In the genomic region with DNA sequence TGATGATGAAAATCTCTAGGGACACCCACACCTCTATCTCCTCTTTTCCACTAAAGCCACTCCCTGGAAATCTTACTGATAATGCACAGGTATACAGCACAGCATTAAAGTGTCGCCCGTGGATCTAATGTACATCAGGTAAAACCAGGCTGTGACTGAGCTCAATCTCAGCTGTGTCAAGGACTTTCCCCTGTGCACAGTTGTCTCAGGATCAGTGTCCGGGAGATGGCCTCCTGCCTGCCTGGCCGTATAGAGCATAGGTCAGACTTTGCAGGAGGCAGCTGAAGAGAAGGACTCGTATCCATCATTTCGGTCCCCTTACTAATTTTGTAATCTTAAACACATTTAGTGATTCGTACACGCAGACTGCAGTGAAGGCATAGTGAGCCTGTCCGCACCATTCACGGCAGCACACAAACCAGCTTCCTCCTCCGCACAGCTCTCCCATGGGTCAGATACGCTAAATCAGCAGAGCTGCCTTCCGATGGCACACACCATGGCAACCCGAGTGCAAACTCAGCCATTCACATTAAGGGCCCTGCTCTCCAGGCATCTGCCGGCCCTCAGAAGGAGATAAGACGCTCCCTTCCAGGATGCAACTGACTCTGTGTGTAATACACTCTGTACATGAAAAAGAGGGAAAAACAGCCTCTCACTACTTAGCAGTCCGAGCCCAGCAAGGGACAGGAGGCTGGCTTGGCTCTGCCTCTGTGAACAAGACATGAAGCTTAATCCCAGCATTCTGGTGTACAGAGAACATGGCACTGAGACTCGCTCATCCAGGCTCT, we compare ENCODE assay signal across 12 mouse cellular contexts.
DNase-seq lines count a peak whose midpoint lies in the region; ATAC-seq and TF ChIP-seq lines count a peak whose summit lies in the region.
"Had no signal": no experiment of that assay in that cellular context is flagged by ENCODE, and none has a peak within 500 bp of the region (broad histone marks: within the 10 kb centered on the region; RNA-seq: fewer than 3 reads in every experiment).

No protein-coding gene starts in this region.

- peak; percentile 24 for DNase-seq in intestine, embryonic 14.5 days (ENCODE audit: low spot score)
- peak; percentile 46 for DNase-seq in forebrain, postnatal 0 days
- peak; percentile 57 for DNase-seq in hindbrain, postnatal 0 days (ENCODE audit: low spot score)
- no peak for DNase-seq in kidney, adult 11 months
- DNase-seq: heart, postnatal 14 days; lung, embryonic 14.5 days; thymus, postnatal 36 days had no signal

- no peak for ATAC-seq in intestine, embryonic 14.5 days (replicated peaks; ENCODE audit: low FRiP score, low TSS enrichment, low read depth)
- no peak for ATAC-seq in intestine, embryonic 15.5 days
- ATAC-seq in forebrain, postnatal 0 days = peak; percentile 75
- ATAC-seq in hindbrain, postnatal 0 days = peak; percentile 79
- peak; percentile 90 for ATAC-seq in neural tube, embryonic 13.5 days (ENCODE audit: low read depth)
- ATAC-seq in CD4-positive, CD25-positive, alpha-beta regulatory T cell, adult 4 months = no peak

- peaks cover 3% of the 10 kb centered on the region; the same call in 1 of the 2 replicates for H3K4me1 ChIP-seq in intestine, embryonic 14.5 days (replicated peaks; ENCODE audit: control insufficient read depth, insufficient read depth, low read length)
- H3K4me1 ChIP-seq in intestine, embryonic 15.5 days (replicated peaks) = no peaks in the 10 kb centered on the region
- peaks cover 10% of the 10 kb centered on the region for H3K4me1 ChIP-seq in forebrain, postnatal 0 days (ENCODE audit: insufficient read depth)
- peaks cover 9% of the 10 kb centered on the region for H3K4me1 ChIP-seq in hindbrain, postnatal 0 days (ENCODE audit: insufficient read depth, low read length)
- H3K4me1 ChIP-seq in neural tube, embryonic 13.5 days (replicated peaks) = peaks cover 17% of the 10 kb centered on the region
- H3K4me1 ChIP-seq: stomach, embryonic 15.5 days had no signal

- 87% methylated on average over 18 of the region's 18 CpGs for WGBS in intestine, embryonic 14.5 days
- WGBS in intestine, embryonic 15.5 days = 89% methylated on average over 18 of the region's 18 CpGs
- WGBS in forebrain, postnatal 0 days = 71% methylated on average over 18 of the region's 18 CpGs
- 32% methylated on average over 18 of the region's 18 CpGs for WGBS in hindbrain, postnatal 0 days
- 51% methylated on average over 18 of the region's 18 CpGs for WGBS in neural tube, embryonic 13.5 days

- H3K9ac ChIP-seq in intestine, embryonic 14.5 days (ENCODE audit: low read length) = no peak overlapping the region
- no peak overlapping the region for H3K9ac ChIP-seq in intestine, embryonic 15.5 days
- H3K9ac ChIP-seq in forebrain, postnatal 0 days = no peak overlapping the region
- H3K9ac ChIP-seq in hindbrain, postnatal 0 days (replicated peaks; ENCODE audit: low read length) = 0 out of 2 replicates have a peak overlapping the region, but pooled peaks have one; percentile 28
- H3K9ac ChIP-seq in neural tube, embryonic 13.5 days = peak overlapping the region; percentile 31; the same call in 1 of the 2 replicates
- H3K9ac ChIP-seq: lung, embryonic 14.5 days; stomach, embryonic 15.5 days had no signal

- peaks cover 31% of the 10 kb centered on the region for H3K36me3 ChIP-seq in intestine, embryonic 14.5 days (ENCODE audit: control insufficient read depth, insufficient read depth, low read length)
- H3K36me3 ChIP-seq in intestine, embryonic 15.5 days = 0 out of 2 replicates have a peak, but pooled peaks cover 3% of the 10 kb centered on the region
- H3K36me3 ChIP-seq in forebrain, postnatal 0 days (ENCODE audit: insufficient read depth) = peaks cover 8% of the 10 kb centered on the region; the same call in 1 of the 2 replicates
- peaks cover 8% of the 10 kb centered on the region; the same call in 1 of the 2 replicates for H3K36me3 ChIP-seq in hindbrain, postnatal 0 days (ENCODE audit: insufficient read depth, low read length)
- peaks cover 20% of the 10 kb centered on the region; the same call in 1 of the 2 replicates for H3K36me3 ChIP-seq in neural tube, embryonic 13.5 days

- TF ChIP-seq CTCF in forebrain, postnatal 0 days (IDR thresholded peaks at IDR 0.05; ENCODE audit: low read depth) = no peak
- TF ChIP-seq CTCF in hindbrain, postnatal 0 days (IDR thresholded peaks at IDR 0.05; ENCODE audit: low read depth) = no peak

- H3K27ac ChIP-seq in intestine, embryonic 14.5 days (ENCODE audit: low read depth) = no peak overlapping the region
- H3K27ac ChIP-seq in intestine, embryonic 15.5 days = no peak overlapping the region
- peak overlapping the region; percentile 72 for H3K27ac ChIP-seq in forebrain, postnatal 0 days (ENCODE audit: low read depth, low read length)
- peak overlapping the region; percentile 28; the same call in 1 of the 2 replicates for H3K27ac ChIP-seq in hindbrain, postnatal 0 days
- H3K27ac ChIP-seq in neural tube, embryonic 13.5 days (replicated peaks) = peak overlapping the region; percentile 59
- H3K27ac ChIP-seq: kidney, postnatal 0 days; stomach, embryonic 15.5 days had no signal

- no peak overlapping the region for H3K4me3 ChIP-seq in intestine, embryonic 14.5 days (ENCODE audit: low read depth, low read length)
- no peak overlapping the region for H3K4me3 ChIP-seq in intestine, embryonic 15.5 days (replicated peaks)
- H3K4me3 ChIP-seq in forebrain, postnatal 0 days (ENCODE audit: low read depth, low read length) = no peak overlapping the region
- H3K4me3 ChIP-seq in hindbrain, postnatal 0 days (ENCODE audit: low read length) = no peak overlapping the region
- no peak overlapping the region for H3K4me3 ChIP-seq in neural tube, embryonic 13.5 days
- H3K4me3 ChIP-seq: stomach, embryonic 15.5 days had no signal

- no peaks in the 10 kb centered on the region for H3K27me3 ChIP-seq in intestine, embryonic 14.5 days (replicated peaks; ENCODE audit: control insufficient read depth, insufficient read depth, low read length)
- no peaks in the 10 kb centered on the region for H3K27me3 ChIP-seq in intestine, embryonic 15.5 days (replicated peaks)
- H3K27me3 ChIP-seq in forebrain, postnatal 0 days (ENCODE audit: insufficient read depth, low read length) = no peaks in the 10 kb centered on the region
- no peaks in the 10 kb centered on the region for H3K27me3 ChIP-seq in hindbrain, postnatal 0 days (ENCODE audit: insufficient read depth, low read length)
- H3K27me3 ChIP-seq in neural tube, embryonic 13.5 days = no peaks in the 10 kb centered on the region
- H3K27me3 ChIP-seq: stomach, embryonic 15.5 days had no signal

- no peak overlapping the region for H3K4me2 ChIP-seq in intestine, embryonic 14.5 days (ENCODE audit: low read length)
- H3K4me2 ChIP-seq in intestine, embryonic 15.5 days (replicated peaks) = no peak overlapping the region
- H3K4me2 ChIP-seq in forebrain, postnatal 0 days (ENCODE audit: low read depth) = no peak overlapping the region
- H3K4me2 ChIP-seq in hindbrain, postnatal 0 days (ENCODE audit: low read depth, low read length) = no peak overlapping the region
- peak overlapping the region; percentile 13; the same call in 1 of the 2 replicates for H3K4me2 ChIP-seq in neural tube, embryonic 13.5 days
- H3K4me2 ChIP-seq: lung, embryonic 14.5 days; stomach, embryonic 15.5 days had no signal

- no peaks in the 10 kb centered on the region for H3K9me3 ChIP-seq in intestine, embryonic 14.5 days (ENCODE audit: control insufficient read depth, low read length)
- H3K9me3 ChIP-seq in intestine, embryonic 15.5 days = no peaks in the 10 kb centered on the region
- no peaks in the 10 kb centered on the region for H3K9me3 ChIP-seq in forebrain, postnatal 0 days (ENCODE audit: low read length)
- H3K9me3 ChIP-seq in hindbrain, postnatal 0 days (ENCODE audit: low read length) = no peaks in the 10 kb centered on the region
- H3K9me3 ChIP-seq in neural tube, embryonic 13.5 days = no peaks in the 10 kb centered on the region
- H3K9me3 ChIP-seq: stomach, embryonic 15.5 days had no signal

Comparison
In these comparisons a context has a peak if more than half of its experiments do, and no peak if none do; other contexts are left out.
1. ATAC-seq: peak in forebrain, postnatal 0 days (single experiment), hindbrain, postnatal 0 days (single experiment) and neural tube, embryonic 13.5 days (single experiment); none in intestine, embryonic 14.5 days (single experiment), intestine, embryonic 15.5 days (single experiment) and CD4-positive, CD25-positive, alpha-beta regulatory T cell, adult 4 months (single experiment).
2. H3K27ac ChIP-seq: peak in forebrain, postnatal 0 days (single experiment), hindbrain, postnatal 0 days (single experiment) and neural tube, embryonic 13.5 days (single experiment); none in intestine, embryonic 14.5 days (single experiment) and intestine, embryonic 15.5 days (single experiment).
3. H3K9ac ChIP-seq: peak in hindbrain, postnatal 0 days (single experiment) and neural tube, embryonic 13.5 days (single experiment); none in intestine, embryonic 14.5 days (single experiment), intestine, embryonic 15.5 days (single experiment) and forebrain, postnatal 0 days (single experiment).